Mouse (Mus musculus) midbrain, postnatal 0 days (tissue): ENCODE results near the gene Apoa1. TPM values are rescaled to one million over a fixed set of nuclear protein-coding genes. Genes with fewer than 3 reads are reported as not detected.
A peak's percentile ranks its signal among the peaks of the same experiment; 100 is the strongest.

Experiments used
- ATAC-seq: fragments of 200-750 bp; cut with Nextera tagmentation; 2 replicates; pipeline ENCODE4 v1.8.0; 2017; ENCODE audit warnings: moderate number of reproducible peaks, mild to moderate bottlenecking, moderate TSS enrichment, moderate library complexity; ENCODE audit not compliant: low FRiP score
- DNase-seq: peaks from one replicate; pipeline ENCODE4 v3.0.0-alpha.2; 2015; ENCODE audit warnings: low spot score
- H3K27ac ChIP-seq: fragments of 300-500 bp; sonication (generic); 2 replicates; pipeline ENCODE4 v1.5.1; 2014; ENCODE audit warnings: low read depth, mild to moderate bottlenecking, low read length, mixed read lengths
- H3K27me3 ChIP-seq: fragments of 300-500 bp; sonication (generic); 2 replicates; pipeline ENCODE4 v1.6.1; 2014; ENCODE audit warnings: low read length, control low read depth, mixed read lengths; ENCODE audit not compliant: insufficient read depth
- H3K36me3 ChIP-seq: fragments of 300-500 bp; sonication (generic); 2 replicates; pipeline ENCODE4 v1.6.1; 2014; ENCODE audit warnings: low read length, control low read depth, mixed read lengths; ENCODE audit not compliant: insufficient read depth
- H3K4me1 ChIP-seq: fragments of 300-500 bp; sonication (generic); 2 replicates; pipeline ENCODE4 v1.6.1; 2014; ENCODE audit warnings: mild to moderate bottlenecking, control low read depth, antibody characterized with exemption, low read length, mixed read lengths; ENCODE audit not compliant: insufficient read depth
- H3K4me2 ChIP-seq: fragments of 300-500 bp; sonication (generic); 2 replicates; pipeline ENCODE4 v1.6.1; 2014; ENCODE audit warnings: low read depth, mild to moderate bottlenecking, low read length, mixed read lengths; ENCODE audit not compliant: poor library complexity, severe bottlenecking
- H3K4me3 ChIP-seq: fragments of 300-500 bp; sonication (generic); 2 replicates; pipeline ENCODE4 v1.5.1; 2014; ENCODE audit warnings: low read depth, mild to moderate bottlenecking, low read length, moderate library complexity
- H3K9ac ChIP-seq: fragments of 300-500 bp; sonication (generic); replicated peaks from 2 replicates; pipeline ENCODE4 v1.6.1; 2014; ENCODE audit warnings: mild to moderate bottlenecking, low read length, moderate library complexity, mixed read lengths; ENCODE audit not compliant: poor library complexity, severe bottlenecking
- H3K9me3 ChIP-seq: fragments of 300-500 bp; sonication (generic); 2 replicates; pipeline ENCODE4 v1.6.1; 2016; ENCODE audit warnings: low read length, control low read depth
- CTCF ChIP-seq: IDR thresholded peaks from 2 replicates; pipeline ENCODE4 v1.5.1; 2016; ENCODE audit warnings: antibody characterized with exemption, mild to moderate bottlenecking
- WGBS: fragments of 180-500 bp; shearing (Covaris S2); extraction: QIAGEN DNeasy Blood & Tissue Kit; methylation state at CpG from one replicate; pipeline ENCODE4 v1.1.7; 2014; 5-methylcytosine and 5-hydroxymethylcytosine counted together
- polyA plus RNA-seq: library from polyadenylated mRNA; unstranded; fragments of >200 nt; fragmentation: Nextera tagmentation; extraction: Ambion mirVana; gene quantifications from 2 replicates; pipeline ENCODE4 v1.2.1, GENCODE M21; 2015
- total RNA-seq: library from RNA; depleted of rRNA; stranded (reverse); fragments of >200 nt; gene quantifications from 2 replicates; pipeline ENCODE4 v1.2.3, GENCODE M21; 2014

The Apoa1 gene
- total and polyA plus RNA-seq, 2 experiments from 2014 or later, result 1.4 to 6.2 TPM

- no peak for TF ChIP-seq CTCF
- DNase-seq, result no peak
- H3K4me3 ChIP-seq, result no peak overlapping the region
- 88% methylated on average over 9 of the region's 9 CpGs for WGBS
- no peak overlapping the region for H3K27ac ChIP-seq
- H3K4me1 ChIP-seq, result no peaks in the 10 kb centered on the region; the same call in 1 of the 2 replicates
- H3K9ac ChIP-seq, result no peak overlapping the region
- no peak overlapping the region for H3K4me2 ChIP-seq
- no peaks in the 10 kb centered on the region for H3K27me3 ChIP-seq
- H3K36me3 ChIP-seq, result peaks cover 36% of the 10 kb centered on the region
- H3K9me3 ChIP-seq, result no peaks in the 10 kb centered on the region
- no peak for ATAC-seq
Measured at GRCm38 (mm10) chr9:46194809-46195208, 33.6 kb upstream of the Apoa1 start.

GRCm38 (mm10) chr9:46196699-46197169 is 31.6 kb upstream of the Apoa1 start:
- Histone ChIP-seq H3K9me3 (no peaks in the 10 kb centered on the region), H3K27ac (no peak overlapping the region), H3K27me3 (no peaks in the 10 kb centered on the region), H3K4me2 (no peak overlapping the region), H3K9ac (no peak overlapping the region), H3K36me3 (peaks cover 48% of the 10 kb centered on the region), H3K4me1 (no peaks in the 10 kb centered on the region), H3K4me3 (no peak overlapping the region)
- WGBS, result 86% methylated on average over 12 of the region's 12 CpGs
- no peak for TF ChIP-seq CTCF
- DNase-seq, result no peak
- no peak for ATAC-seq

DNA sequence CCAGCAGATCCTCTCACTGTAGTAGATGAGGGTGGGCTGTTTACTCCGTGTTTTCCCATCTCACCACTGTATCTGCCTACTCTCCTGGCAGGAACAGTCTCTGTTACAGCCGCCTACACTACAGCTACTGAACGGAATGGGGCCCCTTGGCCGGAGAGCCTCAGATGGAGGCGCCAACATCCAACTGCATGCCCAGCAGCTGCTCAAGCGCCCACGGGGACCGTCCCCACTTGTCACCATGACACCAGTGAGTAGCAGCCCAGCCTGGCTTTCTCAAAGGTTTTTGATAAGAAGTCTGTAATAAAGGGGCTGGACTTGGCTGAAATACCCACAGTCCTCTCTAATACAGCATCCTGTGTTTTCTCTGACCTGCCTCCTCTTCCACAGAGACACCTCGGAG is 29.9 kb upstream of the Apoa1 start:
- ATAC-seq, result no peak
- H3K9ac ChIP-seq, result no peak overlapping the region
- 88% methylated on average over 9 of the region's 9 CpGs for WGBS
- DNase-seq, result peak; percentile 12
- H3K4me3 ChIP-seq, result no peak overlapping the region
- no peak overlapping the region for H3K27ac ChIP-seq
- no peaks in the 10 kb centered on the region for H3K9me3 ChIP-seq
- no peaks in the 10 kb centered on the region for H3K27me3 ChIP-seq
- no peak overlapping the region for H3K4me2 ChIP-seq
- no peaks in the 10 kb centered on the region for H3K4me1 ChIP-seq
- H3K36me3 ChIP-seq, result peaks cover 50% of the 10 kb centered on the region
- no peak for TF ChIP-seq CTCF

- H3K36me3 ChIP-seq, result peaks cover 50% of the 10 kb centered on the region
- no peak overlapping the region for H3K4me3 ChIP-seq
- TF ChIP-seq CTCF, result no peak
- H3K4me1 ChIP-seq, result no peaks in the 10 kb centered on the region
- H3K27me3 ChIP-seq, result no peaks in the 10 kb centered on the region
- H3K9ac ChIP-seq, result no peak overlapping the region
- no peak overlapping the region for H3K4me2 ChIP-seq
- no peak for ATAC-seq
- no peak overlapping the region for H3K27ac ChIP-seq
- H3K9me3 ChIP-seq, result no peaks in the 10 kb centered on the region
- WGBS, result 77% methylated on average over 7 of the region's 7 CpGs
- DNase-seq, result no peak
Measured at GRCm38 (mm10) chr9:46198936-46199335, 29.4 kb upstream of the Apoa1 start.

DNA sequence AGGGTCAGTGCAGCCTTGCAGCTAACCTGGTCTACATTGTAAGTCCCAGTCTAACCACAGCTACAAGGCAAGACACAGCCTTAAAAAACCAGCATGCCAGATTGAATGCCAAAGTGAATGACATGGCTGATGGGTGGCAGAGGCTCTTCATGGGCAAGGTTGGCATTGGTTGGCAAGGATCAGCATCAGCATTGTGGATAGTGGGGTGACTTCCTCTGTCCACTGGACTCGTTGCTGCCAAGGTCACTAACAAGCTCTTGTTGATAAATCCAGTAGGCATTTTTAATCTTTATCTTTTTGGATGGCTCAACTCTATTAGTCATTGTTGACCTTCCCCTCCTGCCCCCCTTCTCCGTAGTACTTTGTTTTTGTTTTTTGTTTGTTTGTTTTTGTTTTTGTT is 28.8 kb upstream of the Apoa1 start:
- H3K9me3 ChIP-seq, result no peaks in the 10 kb centered on the region
- no peaks in the 10 kb centered on the region for H3K4me1 ChIP-seq
- no peaks in the 10 kb centered on the region for H3K27me3 ChIP-seq
- DNase-seq (no peak), ATAC-seq (no peak)
- H3K36me3 ChIP-seq, result peaks cover 56% of the 10 kb centered on the region
- no peak overlapping the region for H3K4me3 ChIP-seq
- no peak for TF ChIP-seq CTCF
- WGBS, result 98% methylated on average over 2 of the region's 2 CpGs
- H3K4me2 ChIP-seq, result no peak overlapping the region
- H3K27ac ChIP-seq, result no peak overlapping the region
- H3K9ac ChIP-seq, result no peak overlapping the region

GRCm38 (mm10) chr9:46206834-46207500 is 21.4 kb upstream of the Apoa1 start:
- H3K27me3 ChIP-seq, result no peaks in the 10 kb centered on the region
- H3K4me3 ChIP-seq, result no peak overlapping the region
- TF ChIP-seq CTCF, result no peak
- peaks cover 57% of the 10 kb centered on the region for H3K36me3 ChIP-seq
- no peak overlapping the region for H3K9ac ChIP-seq
- ATAC-seq (no peak), DNase-seq (no peak)
- H3K4me2 ChIP-seq, result no peak overlapping the region
- no peaks in the 10 kb centered on the region for H3K9me3 ChIP-seq
- H3K27ac ChIP-seq, result no peak overlapping the region
- no peaks in the 10 kb centered on the region for H3K4me1 ChIP-seq
- 89% methylated on average over 10 of the region's 10 CpGs for WGBS
